Mouse (Mus musculus): Measurements from ENCODE around the gene Anapc15.
"Not testable (repeated sequence)": the region's sequence is repeated elsewhere in the genome, so short reads cannot be mapped to it uniquely, and the experiment has no call there.

Gene Anapc15

GRCm38 (mm10) chr7:101900331-101901097 lies 37.0 kb downstream of the Anapc15 start:
- no peak for DNase-seq

GRCm38 (mm10) chr7:101901969-101902368 lies 38.5 kb downstream of the Anapc15 start:
- DNase-seq: no peak

- no peak for DNase-seq
Observed at GRCm38 (mm10) chr7:101902846-101903245, 39.3 kb downstream of the Anapc15 start.

- peak; percentile 99 for DNase-seq
Observed at GRCm38 (mm10) chr7:101905561-101906286, 42.2 kb downstream of the Anapc15 start, which contains the start of gene Lamtor1. Lamtor1 (plus strand) TSS chr7:101905904.

- DNase-seq: no peak
Observed at GRCm38 (mm10) chr7:101906287-101906681, 42.8 kb downstream of the Anapc15 start, which contains the start of gene Tomt. Tomt (minus strand) TSS chr7:101906359.

- no peak for DNase-seq
Observed at GRCm38 (mm10) chr7:101906696-101907095, 43.2 kb downstream of the Anapc15 start.

GRCm38 (mm10) chr7:101908367-101908766 lies 44.9 kb downstream of the Anapc15 start:
- DNase-seq: no peak

GRCm38 (mm10) chr7:101910138-101910537 lies 46.6 kb downstream of the Anapc15 start:
- no peak for DNase-seq

GRCm38 (mm10) chr7:101911982-101912381 lies 48.5 kb downstream of the Anapc15 start:
- no peak for DNase-seq

GRCm38 (mm10) chr7:101918071-101918470 lies 54.6 kb downstream of the Anapc15 start:
- peak; percentile 58 for DNase-seq

- DNase-seq: not testable (repeated sequence)
Observed at GRCm38 (mm10) chr7:101925892-101926291, 62.4 kb downstream of the Anapc15 start.

- DNase-seq: no peak
Observed at GRCm38 (mm10) chr7:101928093-101928492, 64.6 kb downstream of the Anapc15 start.

- DNase-seq: no peak
Observed at GRCm38 (mm10) chr7:101932551-101932950, 69.0 kb downstream of the Anapc15 start.

- peak; percentile 27 for DNase-seq
Observed at GRCm38 (mm10) chr7:101933300-101933699, 69.8 kb downstream of the Anapc15 start.

GRCm38 (mm10) chr7:101933751-101934240 lies 70.3 kb downstream of the Anapc15 start, which contains the start of the genes Lrrc51 and Numa1:
Lrrc51 (minus strand) TSS chr7:101933895.
Numa1 (plus strand) TSS chr7:101934111.
- DNase-seq: peak; percentile 93

- DNase-seq: no peak
Observed at GRCm38 (mm10) chr7:101935957-101936356, 72.4 kb downstream of the Anapc15 start.

- DNase-seq: peak; percentile 26
Observed at GRCm38 (mm10) chr7:101936996-101937395, 73.5 kb downstream of the Anapc15 start.

GRCm38 (mm10) chr7:101937569-101937968 lies 74.1 kb downstream of the Anapc15 start:
- DNase-seq: peak; percentile 89

GRCm38 (mm10) chr7:101938348-101938747 lies 74.8 kb downstream of the Anapc15 start:
- DNase-seq: peak; percentile 32

GRCm38 (mm10) chr7:101939758-101940157 lies 76.2 kb downstream of the Anapc15 start:
- DNase-seq: no peak

GRCm38 (mm10) chr7:101949008-101949407 lies 85.5 kb downstream of the Anapc15 start:
- not testable (repeated sequence) for DNase-seq
